Comparison of ENCODE assay signal across 21 mouse cellular contexts in the genomic region with DNA sequence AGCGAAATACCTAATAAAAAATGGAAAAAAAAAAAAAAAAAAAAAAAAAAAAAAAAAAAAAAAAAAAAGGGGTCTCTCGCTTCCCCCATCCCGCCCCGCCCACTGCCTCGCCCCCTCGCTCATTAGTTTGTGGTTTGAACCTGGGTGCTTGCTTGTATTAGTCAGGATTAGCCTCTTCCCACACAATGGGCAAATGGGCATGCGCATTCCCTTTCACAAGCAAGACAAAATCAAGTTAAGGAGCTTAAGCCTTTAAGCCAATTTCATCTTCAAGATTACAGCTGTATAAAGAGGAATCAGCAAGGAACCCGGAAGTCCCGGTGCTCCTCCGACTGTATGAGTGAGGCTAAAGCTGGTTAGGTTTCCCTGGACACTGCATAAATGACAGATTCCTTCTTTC.
"Had no signal": no experiment of that assay in that cellular context is flagged by ENCODE, and none has a peak within 500 bp of the region (broad histone marks: within the 10 kb centered on the region; RNA-seq: fewer than 3 reads in every experiment).

No protein-coding gene starts in this region.

- H3K4me2 ChIP-seq: kidney, embryonic 15.5 days; limb, embryonic 12.5 days; limb, embryonic 15.5 days; liver, embryonic 11.5 days; lung, embryonic 14.5 days; neural tube, embryonic 13.5 days had no signal

- ATAC-seq: liver, postnatal 0 days; lung, postnatal 0 days; midbrain, embryonic 16.5 days had no signal

- H3K4me3 ChIP-seq: kidney, embryonic 15.5 days; left cerebral cortex, adult 2 months; limb, embryonic 12.5 days; limb, embryonic 15.5 days; myocyte; neural tube, embryonic 13.5 days had no signal

- H3K27me3 ChIP-seq: kidney, embryonic 15.5 days; limb, embryonic 12.5 days; limb, embryonic 15.5 days; neural tube, embryonic 13.5 days had no signal

- H3K36me3 ChIP-seq: kidney, embryonic 15.5 days; limb, embryonic 12.5 days; limb, embryonic 15.5 days; neural tube, embryonic 13.5 days had no signal

- H3K27ac ChIP-seq: kidney, embryonic 15.5 days; left cerebral cortex, adult 2 months; limb, embryonic 12.5 days; limb, embryonic 15.5 days; liver, embryonic 14.5 days; macrophage; neural tube, embryonic 13.5 days had no signal

- H3K9ac ChIP-seq: kidney, embryonic 15.5 days; limb, embryonic 12.5 days; limb, embryonic 15.5 days; liver, embryonic 14.5 days; liver, postnatal 0 days; lung, embryonic 14.5 days; neural tube, embryonic 13.5 days had no signal

- DNase-seq: kidney, adult 11 months; kidney, adult 8-10 months; kidney, postnatal 10 days; kidney, postnatal 36 days; layer of hippocampus, postnatal 36 days; left cerebral cortex, postnatal 4 days; liver, postnatal 0 days; lung, embryonic 14.5 days; thymus, adult 18-20 months; thymus, postnatal 36 days had no signal

- H3K4me1 ChIP-seq: kidney, embryonic 15.5 days; limb, embryonic 12.5 days; limb, embryonic 15.5 days; neural tube, embryonic 13.5 days had no signal

- H3K9me3 ChIP-seq: limb, embryonic 15.5 days; neural tube, embryonic 13.5 days had no signal
